Mouse (Mus musculus): ENCODE measurements around the gene Olfr685.

DNA sequence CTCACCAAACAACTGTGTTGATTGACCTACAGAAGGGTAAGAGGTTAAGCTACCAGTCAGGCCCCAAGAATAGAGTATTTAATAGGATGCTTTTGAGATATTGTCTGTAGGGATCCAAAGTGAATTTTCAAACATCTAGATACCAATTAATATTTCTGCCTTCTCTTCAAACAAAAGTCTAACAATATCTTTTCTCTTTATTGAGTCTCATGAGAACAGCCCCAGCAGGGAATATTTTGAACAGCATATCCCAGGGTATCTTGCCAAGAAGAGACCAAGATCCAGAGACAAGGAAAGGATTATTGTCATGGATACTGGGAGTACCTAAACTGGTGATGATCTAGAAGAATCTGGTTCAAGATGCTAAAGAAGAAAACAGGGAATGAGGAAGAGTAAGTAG, 21.6 kb upstream of the Olfr685 start, which contains the start of gene Olfr686:
- TF ChIP-seq EP300 (IDR thresholded peaks at IDR 0.05; ENCODE audit: insufficient read depth, low read depth, low read length) (no peak), CTCF (IDR thresholded peaks at IDR 0.05) (no peak)
